Mouse (Mus musculus): Measurements from ENCODE around the gene Col6a5.

Col6a5 gene

GRCm38 (mm10) chr9:105960533-105960932, at the start of gene Col6a5:
Gene Col6a5 (minus strand): TSS chr9:105960643.
- peak; percentile 19 for DNase-seq (ENCODE audit: extremely low read depth, insufficient read length, low spot score)

GRCm38 (mm10) chr9:105997955-105998354, 37.5 kb upstream of the Col6a5 start:
- no peak for DNase-seq (ENCODE audit: extremely low read depth, insufficient read length, low spot score)

- no peak for DNase-seq (ENCODE audit: extremely low read depth, insufficient read length, low spot score)
These were observed 32.0 kb upstream of the Col6a5 start for GRCm38 (mm10) chr9:105992425-105992824.

- no peak for DNase-seq (ENCODE audit: extremely low read depth, insufficient read length, low spot score)
These were observed 29.7 kb upstream of the Col6a5 start for GRCm38 (mm10) chr9:105990099-105990498.

GRCm38 (mm10) chr9:105989468-105989867, 29.0 kb upstream of the Col6a5 start:
- no peak for DNase-seq (ENCODE audit: extremely low read depth, insufficient read length, low spot score)

GRCm38 (mm10) chr9:105988096-105988495, 27.7 kb upstream of the Col6a5 start:
- DNase-seq (ENCODE audit: extremely low read depth, insufficient read length, low spot score) = no peak

- no peak for DNase-seq (ENCODE audit: extremely low read depth, insufficient read length, low spot score)
These were observed 24.6 kb upstream of the Col6a5 start for GRCm38 (mm10) chr9:105984931-105985519.

- DNase-seq (ENCODE audit: extremely low read depth, insufficient read length, low spot score) = no peak
These were observed 18.0 kb upstream of the Col6a5 start for GRCm38 (mm10) chr9:105978479-105978878.

GRCm38 (mm10) chr9:105976871-105977270, 16.4 kb upstream of the Col6a5 start:
- DNase-seq (ENCODE audit: extremely low read depth, insufficient read length, low spot score) = no peak

GRCm38 (mm10) chr9:105976314-105976713, 15.9 kb upstream of the Col6a5 start:
- no peak for DNase-seq (ENCODE audit: extremely low read depth, insufficient read length, low spot score)

- DNase-seq (ENCODE audit: extremely low read depth, insufficient read length, low spot score) = no peak
These were observed 13.3 kb upstream of the Col6a5 start for GRCm38 (mm10) chr9:105973736-105974135.

- no peak for DNase-seq (ENCODE audit: extremely low read depth, insufficient read length, low spot score)
These were observed 11.6 kb upstream of the Col6a5 start for GRCm38 (mm10) chr9:105972031-105972430.

- DNase-seq (ENCODE audit: extremely low read depth, insufficient read length, low spot score) = no peak
These were observed 11.0 kb upstream of the Col6a5 start for GRCm38 (mm10) chr9:105971351-105971894.

GRCm38 (mm10) chr9:105970901-105971300, 10.5 kb upstream of the Col6a5 start:
- DNase-seq (ENCODE audit: extremely low read depth, insufficient read length, low spot score) = no peak

GRCm38 (mm10) chr9:105967976-105968375, 7.5 kb upstream of the Col6a5 start:
- DNase-seq (ENCODE audit: extremely low read depth, insufficient read length, low spot score) = no peak

GRCm38 (mm10) chr9:105959116-105959515, 1.3 kb downstream of the Col6a5 start:
- DNase-seq (ENCODE audit: extremely low read depth, insufficient read length, low spot score) = no peak

GRCm38 (mm10) chr9:105949755-105950154, 10.7 kb downstream of the Col6a5 start:
- no peak for DNase-seq (ENCODE audit: extremely low read depth, insufficient read length, low spot score)

- DNase-seq (ENCODE audit: extremely low read depth, insufficient read length, low spot score) = no peak
These were observed 12.9 kb downstream of the Col6a5 start for GRCm38 (mm10) chr9:105947577-105947976.

- DNase-seq (ENCODE audit: extremely low read depth, insufficient read length, low spot score) = no peak
These were observed 26.6 kb downstream of the Col6a5 start for GRCm38 (mm10) chr9:105933816-105934215.

GRCm38 (mm10) chr9:105929287-105929686, 31.2 kb downstream of the Col6a5 start:
- DNase-seq (ENCODE audit: extremely low read depth, insufficient read length, low spot score) = no peak

GRCm38 (mm10) chr9:105928406-105929071, 31.9 kb downstream of the Col6a5 start:
- DNase-seq (ENCODE audit: extremely low read depth, insufficient read length, low spot score) = no peak

- DNase-seq (ENCODE audit: extremely low read depth, insufficient read length, low spot score) = no peak
These were observed 36.8 kb downstream of the Col6a5 start for GRCm38 (mm10) chr9:105923659-105924058.
